8 mouse cellular contexts compared by ENCODE assay signal in genomic region chr11:117306311-117307088, GRCm38 (mm10).
A peak's percentile ranks its signal among the peaks of the same experiment; 100 is the strongest.
DNase-seq lines count a peak whose midpoint lies in the region; ATAC-seq and TF ChIP-seq lines count a peak whose summit lies in the region.

No protein-coding gene starts in this region.

- peak overlapping the region; percentile 33 for H3K27ac ChIP-seq in kidney, adult 2 months (ENCODE audit: insufficient read depth, low read depth, low read length)
- H3K27ac ChIP-seq in embryonic facial prominence, embryonic 12.5 days: 0 out of 2 replicates have a peak overlapping the region, but pooled peaks have one; percentile 18
- 0 out of 2 replicates have a peak overlapping the region, but pooled peaks have one; percentile 5 for H3K27ac ChIP-seq in liver, embryonic 16.5 days (ENCODE audit: low read length)

- no peak for TF ChIP-seq CTCF in kidney, adult 2 months (conservative IDR thresholded peaks at IDR 0.05; ENCODE audit: insufficient read depth, insufficient read length, low read depth, low read length)

- H3K4me2 ChIP-seq in embryonic facial prominence, embryonic 12.5 days (replicated peaks): no peak overlapping the region
- no peak overlapping the region for H3K4me2 ChIP-seq in liver, embryonic 16.5 days (ENCODE audit: low read depth, low read length)

- H3K4me1 ChIP-seq in kidney, adult 2 months (ENCODE audit: control insufficient read depth, insufficient read depth, low read length): peaks cover 24% of the 10 kb centered on the region
- H3K4me1 ChIP-seq in embryonic facial prominence, embryonic 12.5 days: peaks cover 73% of the 10 kb centered on the region
- peaks cover 34% of the 10 kb centered on the region for H3K4me1 ChIP-seq in liver, embryonic 16.5 days (ENCODE audit: control insufficient read depth, low read depth, low read length)

- ATAC-seq in CD4-positive, CD25-positive, alpha-beta regulatory T cell, adult 4 months: peak; percentile 73
- no peak for ATAC-seq in embryonic facial prominence, embryonic 12.5 days (ENCODE audit: insufficient number of reproducible peaks, insufficient read depth, low FRiP score, low TSS enrichment)
- no peak for ATAC-seq in liver, embryonic 16.5 days (ENCODE audit: low read depth)

- H3K9ac ChIP-seq in embryonic facial prominence, embryonic 12.5 days: no peak overlapping the region; the same call in 1 of the 2 replicates
- H3K9ac ChIP-seq in liver, embryonic 16.5 days (ENCODE audit: low read depth, low read length): no peak overlapping the region

- no peak overlapping the region for H3K4me3 ChIP-seq in kidney, adult 2 months (ENCODE audit: insufficient read depth, low read depth, low read length)
- H3K4me3 ChIP-seq in embryonic facial prominence, embryonic 12.5 days: no peak overlapping the region
- H3K4me3 ChIP-seq in liver, embryonic 16.5 days (ENCODE audit: low read depth, low read length): no peak overlapping the region

- no peaks in the 10 kb centered on the region for H3K27me3 ChIP-seq in kidney, adult 2 months (replicated peaks; ENCODE audit: control insufficient read depth, insufficient read depth, low read length)
- no peaks in the 10 kb centered on the region for H3K27me3 ChIP-seq in embryonic facial prominence, embryonic 12.5 days
- no peaks in the 10 kb centered on the region for H3K27me3 ChIP-seq in liver, embryonic 16.5 days (ENCODE audit: control insufficient read depth, insufficient read depth, low read depth, low read length)

- no peaks in the 10 kb centered on the region for H3K36me3 ChIP-seq in kidney, adult 2 months (ENCODE audit: control insufficient read depth, insufficient read depth, low read length)
- H3K36me3 ChIP-seq in embryonic facial prominence, embryonic 12.5 days: no peaks in the 10 kb centered on the region
- no peaks in the 10 kb centered on the region for H3K36me3 ChIP-seq in liver, embryonic 16.5 days (ENCODE audit: control insufficient read depth, insufficient read depth)

- no peak for DNase-seq in kidney, adult 2 months
- DNase-seq in kidney, adult 8-10 months: no peak
- no peak for DNase-seq in embryo, embryonic 10 days (ENCODE audit: low spot score)
- DNase-seq in layer of hippocampus, adult 9-10 months (ENCODE audit: low spot score): no peak
- DNase-seq in adrenal gland, postnatal 25 days: no peak

- no peak for TF ChIP-seq POLR2A in kidney, adult 2 months (IDR thresholded peaks at IDR 0.05; ENCODE audit: low read depth, low read length)

- WGBS in kidney, adult 2 months: 60% methylated on average over 14 of the region's 14 CpGs
- 58% methylated on average over 14 of the region's 14 CpGs for WGBS in embryonic facial prominence, embryonic 12.5 days
- WGBS in liver, embryonic 16.5 days (ENCODE audit: insufficient replicate concordance): 31% methylated on average over 14 of the region's 14 CpGs

- H3K9me3 ChIP-seq in embryonic facial prominence, embryonic 12.5 days: no peaks in the 10 kb centered on the region
- H3K9me3 ChIP-seq in liver, embryonic 16.5 days (replicated peaks; ENCODE audit: control insufficient read depth, low read length): no peaks in the 10 kb centered on the region
